Mouse (Mus musculus): ENCODE measurements at regions not wholly inside any gene's neighbourhood (a gene's known extent, or its start where the extent isn't known, plus 50 kb on each side); places are given as distances from the start of the nearest gene placed in this dataset.
A peak's percentile ranks its signal among the peaks of the same experiment; 100 is the strongest.

GRCm38 (mm10) chr3:52859266-52859825, 157.7 kb downstream of the Cog6 start:
- DNase-seq: no peak

GRCm38 (mm10) chr3:52858259-52858658, 158.8 kb downstream of the Cog6 start:
- no peak for DNase-seq

GRCm38 (mm10) chr3:52857076-52857475, 160.0 kb downstream of the Cog6 start:
- no peak for DNase-seq

GRCm38 (mm10) chr3:52854560-52854959, 162.5 kb downstream of the Cog6 start:
- no peak for DNase-seq

GRCm38 (mm10) chr3:52853126-52853525, 163.9 kb downstream of the Cog6 start:
- DNase-seq: no peak

- DNase-seq: peak; percentile 75
Measured at GRCm38 (mm10) chr3:52845166-52845565, 171.9 kb downstream of the Cog6 start.

- peak; percentile 98 for DNase-seq
Measured at GRCm38 (mm10) chr3:52843998-52844397, 173.0 kb downstream of the Cog6 start.

- no peak for DNase-seq
Measured at GRCm38 (mm10) chr3:52842866-52843425, 174.1 kb downstream of the Cog6 start.

GRCm38 (mm10) chr3:52840160-52840953, 176.7 kb downstream of the Cog6 start:
- peak; percentile 47 for DNase-seq

- DNase-seq: no peak
Measured at GRCm38 (mm10) chr3:52838020-52838419, 179.0 kb downstream of the Cog6 start.

GRCm38 (mm10) chr3:52837527-52837926, 179.5 kb downstream of the Cog6 start:
- no peak for DNase-seq

- no peak for DNase-seq
Measured at GRCm38 (mm10) chr3:52836780-52837179, 180.3 kb downstream of the Cog6 start.

- DNase-seq: no peak
Measured at GRCm38 (mm10) chr3:52832421-52832820, 184.6 kb downstream of the Cog6 start.

GRCm38 (mm10) chr3:52831986-52832385, 185.1 kb downstream of the Cog6 start:
- DNase-seq: no peak

GRCm38 (mm10) chr3:52830101-52830500, 186.9 kb downstream of the Cog6 start:
- no peak for DNase-seq

- no peak for DNase-seq
Measured at GRCm38 (mm10) chr3:52829069-52829468, 188.0 kb downstream of the Cog6 start.

- no peak for DNase-seq
Measured at GRCm38 (mm10) chr3:52828473-52828872, 188.6 kb downstream of the Cog6 start.

GRCm38 (mm10) chr3:52822848-52823247, 194.2 kb downstream of the Cog6 start:
- DNase-seq: no peak

GRCm38 (mm10) chr3:52821450-52821849, 195.6 kb downstream of the Cog6 start:
- no peak for DNase-seq

- no peak for DNase-seq
Measured at GRCm38 (mm10) chr3:52818401-52818800, 198.6 kb downstream of the Cog6 start.

GRCm38 (mm10) chr3:52817416-52817815, 199.6 kb downstream of the Cog6 start:
- no peak for DNase-seq

GRCm38 (mm10) chr3:52815497-52815896, 201.5 kb downstream of the Cog6 start:
- DNase-seq: no peak

- no peak for DNase-seq
Measured at GRCm38 (mm10) chr3:52802324-52802723, 214.7 kb downstream of the Cog6 start.

GRCm38 (mm10) chr3:52801446-52801845, 215.6 kb downstream of the Cog6 start:
- no peak for DNase-seq

All from thymus, postnatal 4 days (tissue).